ENCODE assay signal across 9 mouse cellular contexts in the genomic region with DNA sequence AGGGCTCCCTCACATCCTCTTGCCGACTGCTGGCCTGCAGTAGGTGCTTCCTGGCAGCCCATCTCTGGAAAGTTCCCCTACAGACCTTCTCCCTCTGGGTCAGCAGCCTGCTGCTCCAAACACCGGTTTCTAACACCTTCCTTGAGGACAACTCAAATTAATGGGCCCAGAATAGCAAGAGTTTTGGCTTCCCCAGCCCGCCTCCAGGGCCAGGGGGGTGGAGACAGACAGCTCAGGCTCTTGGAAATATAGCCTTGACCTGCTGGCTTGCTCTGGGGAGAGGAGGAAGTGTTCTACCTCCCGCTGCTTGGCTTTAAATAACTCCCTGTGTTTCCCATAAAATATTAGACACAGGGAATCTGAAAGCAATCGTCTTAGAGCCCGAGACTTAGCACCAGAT.
DNase-seq lines count a peak whose midpoint lies in the region; ATAC-seq and TF ChIP-seq lines count a peak whose summit lies in the region.
"Had no signal": no experiment of that assay in that cellular context is flagged by ENCODE, and none has a peak within 500 bp of the region (broad histone marks: within the 10 kb centered on the region; RNA-seq: fewer than 3 reads in every experiment).

No protein-coding gene starts in this region.

- no peak overlapping the region for H3K9ac ChIP-seq in limb, embryonic 13.5 days
- H3K9ac ChIP-seq in lung, postnatal 0 days (replicated peaks; ENCODE audit: low read depth): no peak overlapping the region

- peak; percentile 74 for DNase-seq in gastrocnemius, adult 2 months
- no peak for DNase-seq in gastrocnemius, postnatal 10 days
- peak; percentile 63 to 71 for DNase-seq in cerebellum, adult 18-20 months
- DNase-seq in kidney, adult 8-10 months: peak; percentile 32 to 39
- no peak for DNase-seq in lung, postnatal 0 days (ENCODE audit: low spot score)
- DNase-seq in spleen, postnatal 36 days (ENCODE audit: low spot score in 2 of 2): no peak
- DNase-seq in spleen, adult 12 weeks (ENCODE audit: low spot score): no peak

- peaks cover 19% of the 10 kb centered on the region for H3K27me3 ChIP-seq in limb, embryonic 13.5 days
- H3K27me3 ChIP-seq in lung, postnatal 0 days (replicated peaks; ENCODE audit: insufficient read depth, low read length): no peaks in the 10 kb centered on the region

- peak overlapping the region; percentile 67 for H3K27ac ChIP-seq in gastrocnemius, adult 2 months
- H3K27ac ChIP-seq in limb, embryonic 13.5 days: peak overlapping the region; percentile 64; the same call in 1 of the 2 replicates
- no peak overlapping the region for H3K27ac ChIP-seq in lung, postnatal 0 days (ENCODE audit: low read length)

- H3K4me2 ChIP-seq in limb, embryonic 13.5 days (replicated peaks): peak overlapping the region; percentile 21
- H3K4me2 ChIP-seq in lung, postnatal 0 days (replicated peaks; ENCODE audit: low read depth, low read length): no peak overlapping the region

- no peak for TF ChIP-seq EP300 in lung, postnatal 0 days (IDR thresholded peaks at IDR 0.05)

- H3K4me3 ChIP-seq in gastrocnemius, adult 2 months: peak overlapping the region; percentile 20
- no peak overlapping the region for H3K4me3 ChIP-seq in limb, embryonic 13.5 days
- no peak overlapping the region for H3K4me3 ChIP-seq in lung, postnatal 0 days (ENCODE audit: low read depth, low read length)

- H3K36me3 ChIP-seq in limb, embryonic 13.5 days: no peaks in the 10 kb centered on the region
- H3K36me3 ChIP-seq in lung, postnatal 0 days (ENCODE audit: insufficient read depth, low read length): no peaks in the 10 kb centered on the region

- WGBS in limb, embryonic 13.5 days: 6% methylated on average over 6 of the region's 6 CpGs
- WGBS in lung, postnatal 0 days: 36% methylated on average over 6 of the region's 6 CpGs

- no peak for ATAC-seq in limb, embryonic 13.5 days (ENCODE audit: low FRiP score, low read depth)
- ATAC-seq in lung, postnatal 0 days: no peak
- ATAC-seq: forebrain, embryonic 14.5 days had no signal

- TF ChIP-seq CTCF in gastrocnemius, adult 2 months (IDR thresholded peaks at IDR 0.05): no peak
- no peak for TF ChIP-seq CTCF in lung, postnatal 0 days (IDR thresholded peaks at IDR 0.05)

- no peaks in the 10 kb centered on the region for H3K9me3 ChIP-seq in limb, embryonic 13.5 days
- no peaks in the 10 kb centered on the region for H3K9me3 ChIP-seq in lung, postnatal 0 days (ENCODE audit: low read length)

- intact Hi-C loops in gastrocnemius, adult 2 months (cut with DNase I): loop anchor here (10.0 kb wide), 1 partner anchor 347 kb away; a partner anchor contains a TSS

- H3K4me1 ChIP-seq in limb, embryonic 13.5 days: peaks cover 77% of the 10 kb centered on the region
- H3K4me1 ChIP-seq in lung, postnatal 0 days (ENCODE audit: insufficient read depth, low read depth, low read length): no peaks in the 10 kb centered on the region

Comparison
In these comparisons a context has a peak if more than half of its experiments do, and no peak if none do; other contexts are left out.
1. DNase-seq: peak in gastrocnemius, adult 2 months (single experiment), cerebellum, adult 18-20 months (2 of 2) and kidney, adult 8-10 months (2 of 2); none in gastrocnemius, postnatal 10 days (single experiment), lung, postnatal 0 days (single experiment), spleen, postnatal 36 days (0 of 2) and spleen, adult 12 weeks (single experiment).